Mouse (Mus musculus): ENCODE results near the gene Magt1.

GRCm38 (mm10) chrX:106015571-106016322 is 4.0 kb upstream of the Magt1 start, which contains the start of gene Cox7b:
- TF ChIP-seq CTCF (IDR thresholded peaks at IDR 0.05) = no peak
- 0 out of 2 replicates have a peak, but pooled peaks have one; percentile 8 for TF ChIP-seq EP300 (IDR thresholded peaks at IDR 0.05)
